Mouse (Mus musculus) cerebellum, adult 2 months (tissue): ENCODE measurements at regions not wholly inside any gene's neighbourhood (a gene's known extent, or its start where the extent isn't known, plus 50 kb on each side); places are given as distances from the start of the nearest gene placed in this dataset.

ENCODE experiments used
- DNase-seq, 2 experiments: peaks; one replicate each; pipeline ENCODE4 v3.0.0; 2021
- H3K27ac ChIP-seq: fragments of 200-500 bp; 2 replicates; pipeline ENCODE4 v1.5.1; 2012; ENCODE audit warnings: low read length, control low read depth, inconsistent platforms; ENCODE audit not compliant: insufficient read depth
- H3K27me3 ChIP-seq: fragments of 200-500 bp; 2 replicates; pipeline ENCODE4 v1.6.1; 2012; ENCODE audit warnings: inconsistent platforms, mild to moderate bottlenecking, low read length, moderate library complexity; ENCODE audit not compliant: control insufficient read depth, insufficient read depth
- H3K4me1 ChIP-seq: fragments of 200-500 bp; 2 replicates; pipeline ENCODE4 v1.6.1; 2011; ENCODE audit warnings: low read length; ENCODE audit not compliant: control insufficient read depth, insufficient read depth
- H3K4me3 ChIP-seq: fragments of 200-500 bp; replicated peaks from 2 replicates; pipeline ENCODE3; 2011; ENCODE audit warnings: mild to moderate bottlenecking, low read depth, low read length, control low read depth; ENCODE audit not compliant: insufficient read depth
- CTCF ChIP-seq: fragments of 200-500 bp; IDR thresholded peaks from 2 replicates; pipeline ENCODE4 v1.5.1; 2011; ENCODE audit warnings: low read depth, mild to moderate bottlenecking, control low read depth, low read length, moderate library complexity, borderline replicate concordance; ENCODE audit not compliant: insufficient read depth
- POLR2A ChIP-seq: fragments of 200-500 bp; IDR thresholded peaks from 2 replicates; pipeline ENCODE4 v1.6.1; 2011; ENCODE audit warnings: low read length, control low read depth, borderline replicate concordance; ENCODE audit not compliant: insufficient read depth
- WGBS: fragments of 180-500 bp; shearing (Covaris S2); methylation state at CpG from one replicate; pipeline ENCODE4 v1.1.7; 2018; 5-methylcytosine and 5-hydroxymethylcytosine counted together

DNA sequence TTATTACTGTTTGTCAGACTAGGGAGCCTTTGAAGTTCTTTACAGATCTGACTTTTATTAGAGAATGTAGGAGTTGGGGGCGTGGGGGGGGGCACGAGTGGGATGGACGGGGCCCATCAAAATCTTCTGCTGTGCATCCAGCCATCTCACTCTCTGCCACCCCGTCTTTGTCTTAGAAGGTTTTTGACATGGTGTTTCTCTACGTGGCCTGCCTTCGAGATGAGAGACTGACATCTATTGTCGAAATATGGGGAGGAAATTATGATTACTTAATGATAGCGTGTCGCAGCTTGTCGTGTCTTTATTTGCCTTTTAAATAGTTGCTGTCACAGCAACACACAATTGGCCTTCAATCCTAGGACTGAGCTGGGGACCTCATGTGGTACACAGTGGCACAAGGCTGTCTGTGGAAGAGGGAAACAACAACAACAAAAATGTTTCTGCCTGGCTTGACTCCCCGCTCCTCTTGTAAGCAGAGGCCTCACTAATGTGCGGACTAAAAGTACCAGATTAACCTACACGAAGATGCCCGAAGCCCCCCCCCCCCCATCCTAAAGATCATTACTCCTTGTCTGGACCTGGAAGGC is 51.5 kb upstream of the Ubash3b start:
- H3K27me3 ChIP-seq: no peaks in the 10 kb centered on the region
- 56% methylated on average over 14 of the region's 14 CpGs for WGBS
- no peak for TF ChIP-seq POLR2A
- no peak for TF ChIP-seq CTCF
- H3K27ac ChIP-seq: no peak overlapping the region
- no peaks in the 10 kb centered on the region for H3K4me1 ChIP-seq
- H3K4me3 ChIP-seq: no peak overlapping the region
- no peak for DNase-seq

DNA sequence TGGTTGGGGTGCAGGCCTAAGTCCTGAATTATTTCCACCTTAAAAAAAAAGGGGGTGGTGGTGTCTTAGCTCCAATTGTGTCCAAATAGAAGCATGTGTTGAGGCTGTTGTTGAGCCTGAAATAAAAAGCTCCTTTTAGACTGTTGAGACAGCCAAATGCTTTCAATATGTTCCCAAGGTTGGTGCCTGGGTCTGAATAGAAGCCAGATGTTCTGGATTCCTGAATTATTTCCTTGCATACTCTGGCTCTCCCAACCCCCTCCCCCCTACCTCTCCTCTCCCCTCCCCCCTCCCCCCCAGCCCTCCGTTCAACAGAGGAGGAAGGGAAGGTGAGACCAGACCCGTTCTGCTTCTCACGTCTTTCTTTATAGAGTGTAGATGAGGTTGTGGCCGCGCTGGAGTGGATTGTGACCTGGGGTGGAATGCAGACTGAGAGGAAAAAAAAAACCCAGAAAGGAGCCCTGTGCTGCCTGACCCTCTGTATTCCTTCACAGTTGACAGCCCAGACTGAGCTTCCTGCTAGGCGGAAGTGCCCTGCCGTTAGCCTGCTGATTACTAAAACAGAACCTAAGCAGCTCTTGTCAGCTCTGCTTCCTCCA is 50.9 kb upstream of the Ubash3b start:
- WGBS: 32% methylated on average over 7 of the region's 7 CpGs
- H3K4me1 ChIP-seq: no peaks in the 10 kb centered on the region
- no peaks in the 10 kb centered on the region for H3K27me3 ChIP-seq
- peak in 1 of 2 experiments; percentile 6 for DNase-seq
- no peak overlapping the region for H3K27ac ChIP-seq
- TF ChIP-seq POLR2A: no peak
- TF ChIP-seq CTCF: no peak
- H3K4me3 ChIP-seq: no peak overlapping the region

DNA sequence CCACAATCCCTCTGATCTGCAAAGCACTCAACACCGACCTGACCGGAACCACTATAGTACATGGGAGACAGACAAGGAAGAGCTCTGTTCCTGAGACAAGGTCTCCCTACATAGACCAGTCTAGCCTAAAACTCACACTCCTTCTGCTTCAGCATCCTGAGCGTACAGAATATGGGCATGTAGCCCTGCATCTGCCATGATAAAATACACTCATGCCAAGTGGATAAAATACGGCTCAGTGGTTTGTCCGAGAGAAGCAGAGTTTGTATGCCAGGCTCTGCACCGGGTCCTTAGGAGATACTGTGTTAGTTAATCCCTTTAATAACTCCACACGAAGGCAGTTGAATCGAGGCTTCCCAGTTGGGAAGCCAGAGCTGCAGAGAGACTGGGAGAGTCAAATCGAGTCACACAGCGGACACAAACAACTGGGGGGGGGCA is 50.4 kb upstream of the Ubash3b start:
- DNase-seq: no peak
- TF ChIP-seq CTCF (no peak), POLR2A (no peak)
- H3K4me3 ChIP-seq: no peak overlapping the region
- no peak overlapping the region for H3K27ac ChIP-seq
- WGBS: 40% methylated on average over 10 of the region's 10 CpGs
- no peaks in the 10 kb centered on the region for H3K27me3 ChIP-seq
- no peaks in the 10 kb centered on the region for H3K4me1 ChIP-seq
